Mouse (Mus musculus) cortical plate, adult 2 months (tissue): ENCODE results near the gene Sass6.
"Not testable (repeated sequence)": the region's sequence is repeated elsewhere in the genome, so short reads cannot be mapped to it uniquely, and the experiment has no call there.

Experiments used
- CTCF ChIP-seq: fragments of 200-500 bp; IDR thresholded peaks from 2 replicates; pipeline ENCODE4 v1.5.1; 2011; ENCODE audit warnings: mild to moderate bottlenecking, control low read depth, low read length; ENCODE audit not compliant: insufficient read depth; ENCODE audit errors: extremely low read depth
- POLR2A ChIP-seq: fragments of 200-500 bp; IDR thresholded peaks from 2 replicates; pipeline ENCODE4 v1.6.1; 2011; ENCODE audit warnings: mild to moderate bottlenecking, low read length, control low read depth; ENCODE audit not compliant: insufficient read depth; ENCODE audit errors: extremely low read depth

- TF ChIP-seq CTCF, POLR2A: not testable (repeated sequence)
These were observed 69.5 kb downstream of the Sass6 start for GRCm38 (mm10) chr3:116664281-116664680.
